Mouse (Mus musculus) T-helper 1 cell (primary cell): ENCODE data around the gene Vsig1.

Experiments used
- in situ Hi-C: fragments of 300-600 bp; cut with MboI, MseI; formaldehyde crosslinking; loops from one replicate; pipeline ENCODE4 v1.15.1; 2025; ENCODE audit warnings: high pct_unique_total_duplicates

Gene Vsig1

GRCm38 (mm10) chrX:140907360-140907759, at the start of gene Vsig1:
Gene Vsig1 (plus strand): TSS chrX:140907608.
- in situ Hi-C loops = no loop called here

- in situ Hi-C loops = loop anchor here (25.0 kb wide), 1 partner anchor 300 kb away; no protein-coding TSS in a partner anchor
These were observed 44.6 kb upstream of the Vsig1 start for GRCm38 (mm10) chrX:140862760-140863159.

GRCm38 (mm10) chrX:140863431-140863830, 44.0 kb upstream of the Vsig1 start:
- in situ Hi-C loops = loop anchor here (25.0 kb wide), 1 partner anchor 299 kb away; no protein-coding TSS in a partner anchor

- in situ Hi-C loops = no loop called here
These were observed 20.2 kb upstream of the Vsig1 start for GRCm38 (mm10) chrX:140887193-140887592.

GRCm38 (mm10) chrX:140891796-140892195, 15.6 kb upstream of the Vsig1 start:
- in situ Hi-C loops = no loop called here

GRCm38 (mm10) chrX:140903487-140903886, 3.9 kb upstream of the Vsig1 start:
- in situ Hi-C loops = no loop called here

- in situ Hi-C loops = no loop called here
These were observed 13.9 kb downstream of the Vsig1 start for GRCm38 (mm10) chrX:140921321-140921720.

GRCm38 (mm10) chrX:140932066-140932465, 24.7 kb downstream of the Vsig1 start:
- in situ Hi-C loops = no loop called here

- in situ Hi-C loops = no loop called here
These were observed 25.9 kb downstream of the Vsig1 start for GRCm38 (mm10) chrX:140933263-140933662.

GRCm38 (mm10) chrX:140936271-140936670, 28.9 kb downstream of the Vsig1 start:
- in situ Hi-C loops = no loop called here

GRCm38 (mm10) chrX:140953618-140954017, 46.2 kb downstream of the Vsig1 start:
- in situ Hi-C loops = no loop called here

GRCm38 (mm10) chrX:140956272-140956940, 49.0 kb downstream of the Vsig1 start, which contains the start of the genes Psmd10 and Atg4a:
Gene Psmd10 (minus strand): TSS chrX:140956728.
Gene Atg4a (plus strand): TSS chrX:140956907.
- in situ Hi-C loops = no loop called here

GRCm38 (mm10) chrX:140956959-140957358, 49.6 kb downstream of the Vsig1 start:
- in situ Hi-C loops = no loop called here

GRCm38 (mm10) chrX:140978943-140979342, 71.5 kb downstream of the Vsig1 start:
- in situ Hi-C loops = loop anchor here (25.0 kb wide), 2 partner anchors 408 to 633 kb away; no protein-coding TSS in a partner anchor

GRCm38 (mm10) chrX:140979546-140979945, 72.1 kb downstream of the Vsig1 start:
- in situ Hi-C loops = loop anchor here (25.0 kb wide), 2 partner anchors 408 to 633 kb away; no protein-coding TSS in a partner anchor

GRCm38 (mm10) chrX:140980163-140980562, 72.8 kb downstream of the Vsig1 start:
- in situ Hi-C loops = loop anchor here (25.0 kb wide), 2 partner anchors 407 to 632 kb away; no protein-coding TSS in a partner anchor

- in situ Hi-C loops = loop anchor here (25.0 kb wide), 2 partner anchors 404 to 629 kb away; no protein-coding TSS in a partner anchor
These were observed 76.0 kb downstream of the Vsig1 start for GRCm38 (mm10) chrX:140983206-140983960.

- in situ Hi-C loops = loop anchor here (25.0 kb wide), 2 partner anchors 403 to 628 kb away; no protein-coding TSS in a partner anchor
These were observed 77.4 kb downstream of the Vsig1 start for GRCm38 (mm10) chrX:140984795-140985194.

GRCm38 (mm10) chrX:140985256-140985655, 77.8 kb downstream of the Vsig1 start:
- in situ Hi-C loops = loop anchor here (25.0 kb wide), 2 partner anchors 402 to 627 kb away; no protein-coding TSS in a partner anchor
